ENCODE assay signal across 9 mouse cellular contexts in genomic region chr6:91410961-91411368, GRCm38 (mm10). TPM values are rescaled to one million over a fixed set of nuclear protein-coding genes. Genes with fewer than 3 reads are reported as not detected.
A peak's percentile ranks its signal among the peaks of the same experiment; 100 is the strongest.
DNase-seq lines count a peak whose midpoint lies in the region; ATAC-seq and TF ChIP-seq lines count a peak whose summit lies in the region.
"Had no signal": no experiment of that assay in that cellular context is flagged by ENCODE, and none has a peak within 500 bp of the region (broad histone marks: within the 10 kb centered on the region; RNA-seq: fewer than 3 reads in every experiment).

Gene Wnt7a (minus strand): TSS chr6:91411363.

- H3K9me3 ChIP-seq in hindbrain, embryonic 11.5 days (ENCODE audit: control insufficient read depth, low read length), result no peaks in the 10 kb centered on the region
- H3K9me3 ChIP-seq in neural tube, embryonic 13.5 days, result no peaks in the 10 kb centered on the region

- H3K36me3 ChIP-seq in testis, adult 2 months (ENCODE audit: control insufficient read depth, insufficient read depth, low read length), result no peaks in the 10 kb centered on the region
- no peaks in the 10 kb centered on the region for H3K36me3 ChIP-seq in hindbrain, embryonic 11.5 days (ENCODE audit: control insufficient read depth, insufficient read depth, low read length)
- peaks cover 8% of the 10 kb centered on the region; the same call in 1 of the 2 replicates for H3K36me3 ChIP-seq in neural tube, embryonic 13.5 days

- no peak within 1 kb of the TSS for H3K27ac ChIP-seq in testis, adult 2 months (ENCODE audit: control insufficient read depth, insufficient read depth, low read depth, low read length)
- peak within 1 kb of the TSS; percentile 21; the same call in 1 of the 2 replicates for H3K27ac ChIP-seq in hindbrain, embryonic 11.5 days (ENCODE audit: low read depth, low read length)
- H3K27ac ChIP-seq in neural tube, embryonic 13.5 days (replicated peaks), result peak within 1 kb of the TSS; percentile 43

- DNase-seq in frontal cortex, adult 2 months (ENCODE audit: extremely low spot score in 1 of 2, low spot score in 1 of 2), result peak in 1 of 2 experiments; percentile 16
- DNase-seq in frontal cortex, postnatal 14 days (ENCODE audit: low spot score in 2 of 2), result no peak
- DNase-seq in testis, postnatal 14 days (ENCODE audit: low spot score), result no peak
- peak; percentile 65 for DNase-seq in hindbrain, embryonic 11.5 days (ENCODE audit: low spot score)
- DNase-seq in left cerebral cortex, postnatal 36 days (ENCODE audit: low spot score in 2 of 2), result peak; percentile 16 to 39
- DNase-seq in spleen, postnatal 4 days (ENCODE audit: low spot score in 2 of 2), result no peak

- H3K4me2 ChIP-seq in hindbrain, embryonic 11.5 days (replicated peaks; ENCODE audit: low read depth, low read length), result peak within 1 kb of the TSS; percentile 82
- H3K4me2 ChIP-seq in neural tube, embryonic 13.5 days, result peak within 1 kb of the TSS; percentile 89

- no peaks in the 10 kb centered on the region; the same call in 1 of the 2 replicates for H3K27me3 ChIP-seq in testis, adult 2 months (ENCODE audit: control insufficient read depth, insufficient read depth, low read length)
- peaks cover 46% of the 10 kb centered on the region for H3K27me3 ChIP-seq in hindbrain, embryonic 11.5 days (ENCODE audit: control insufficient read depth, insufficient read depth, low read length)
- peaks cover 65% of the 10 kb centered on the region for H3K27me3 ChIP-seq in neural tube, embryonic 13.5 days

- under 1% methylated on average over 32 of the region's 51 CpGs for WGBS in hindbrain, embryonic 11.5 days
- WGBS in neural tube, embryonic 13.5 days, result under 1% methylated on average over 37 of the region's 51 CpGs

- H3K4me3 ChIP-seq in testis, adult 2 months (ENCODE audit: control insufficient read depth, low read depth, low read length), result peak within 1 kb of the TSS; percentile 78
- H3K4me3 ChIP-seq in hindbrain, embryonic 11.5 days (ENCODE audit: low read depth, low read length), result peak within 1 kb of the TSS; percentile 57
- peak within 1 kb of the TSS; percentile 67 for H3K4me3 ChIP-seq in neural tube, embryonic 13.5 days

- TF ChIP-seq CTCF in testis, adult 2 months (IDR thresholded peaks at IDR 0.05; ENCODE audit: control insufficient read depth, insufficient read depth, insufficient replicate concordance, low read depth, low read length), result no peak

- peak; percentile 62 for ATAC-seq in hindbrain, embryonic 11.5 days (ENCODE audit: low FRiP score)
- peak; percentile 68 for ATAC-seq in neural tube, embryonic 13.5 days (ENCODE audit: low read depth)

- TF ChIP-seq POLR2A in testis, adult 2 months (IDR thresholded peaks at IDR 0.05; ENCODE audit: control insufficient read depth, low read depth, low read length), result no peak

- peak within 1 kb of the TSS; percentile 76 for H3K9ac ChIP-seq in hindbrain, embryonic 11.5 days (ENCODE audit: low read depth, low read length)
- H3K9ac ChIP-seq in neural tube, embryonic 13.5 days, result peak within 1 kb of the TSS; percentile 76

- intact Hi-C loops in left cerebral cortex, postnatal 36 days (cut with DNase I), result loop anchor here (1.0 to 5.0 kb wide), 2 partner anchors 126 to 239 kb away; no protein-coding TSS in a partner anchor

- H3K4me1 ChIP-seq in testis, adult 2 months (ENCODE audit: control insufficient read depth, insufficient read depth, low read length), result peaks cover 22% of the 10 kb centered on the region
- H3K4me1 ChIP-seq in hindbrain, embryonic 11.5 days (replicated peaks; ENCODE audit: control insufficient read depth, insufficient read depth, low read length), result no peaks in the 10 kb centered on the region; the same call in 1 of the 2 replicates
- H3K4me1 ChIP-seq in neural tube, embryonic 13.5 days (replicated peaks), result peaks cover 28% of the 10 kb centered on the region

RNA-seq across cellular contexts. Expression of gene Wnt7a, which starts in this region (rescaled TPM):
- 17.2 and 20.1 TPM in 2 replicates for polyA plus RNA-seq in frontal cortex, adult 2 months (2012; rRNA removed)
- polyA plus RNA-seq in testis, adult 2 months (2012; rRNA removed), result 1.00 and 1.1 TPM in 2 replicates
- polyA plus RNA-seq in hindbrain, embryonic 11.5 days (2014; fragmentation: Nextera tagmentation; extraction: Ambion mirVana), result 7.6 and 10.3 TPM in 2 replicates
- total RNA-seq in left cerebral cortex, postnatal 36 days (2021), result 10 to 100 TPM; 14.2 to 16.0 TPM
- polyA plus RNA-seq in neural tube, embryonic 13.5 days (2015; fragmentation: Nextera tagmentation; extraction: Ambion mirVana), result 10.1 and 10.4 TPM in 2 replicates
- polyA plus RNA-seq: C2C12 had no signal

Comparison
In these comparisons a context has a peak if more than half of its experiments do, and no peak if none do; other contexts are left out.
1. DNase-seq: peak in hindbrain, embryonic 11.5 days (single experiment) and left cerebral cortex, postnatal 36 days (2 of 2); none in frontal cortex, postnatal 14 days (0 of 2), testis, postnatal 14 days (single experiment) and spleen, postnatal 4 days (0 of 2).
2. Peak in every context shown above with its lines, with median percentiles within 50 percentile points of each other: H3K4me3 ChIP-seq.